ENCODE assay signal across 14 mouse cellular contexts in the genomic region with DNA sequence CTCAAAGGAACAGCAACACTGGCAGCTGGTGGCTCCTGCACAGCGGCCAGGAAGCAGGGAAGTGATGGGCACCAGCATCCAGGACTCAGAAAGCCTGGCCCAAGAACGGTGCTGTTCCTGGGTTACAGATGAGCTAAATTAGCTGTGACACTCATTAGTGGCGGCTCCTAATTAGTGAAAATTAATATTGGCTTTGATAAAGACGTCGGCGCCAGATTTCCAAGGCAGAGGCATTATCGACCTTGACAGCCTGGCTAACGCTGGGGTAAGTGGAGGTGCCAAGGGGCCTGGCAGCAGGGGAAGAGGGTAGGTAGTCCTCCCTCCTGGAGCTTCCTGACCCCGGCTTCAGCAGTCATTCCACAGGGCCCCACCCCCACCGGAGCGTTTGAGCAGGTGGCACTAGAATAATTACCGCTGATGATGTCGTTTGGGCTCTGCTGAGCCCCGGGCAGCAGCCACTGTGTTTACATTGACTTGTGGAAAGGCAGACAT.
DNase-seq lines count a peak whose midpoint lies in the region; ATAC-seq and TF ChIP-seq lines count a peak whose summit lies in the region.
"Had no signal": no experiment of that assay in that cellular context is flagged by ENCODE, and none has a peak within 500 bp of the region (broad histone marks: within the 10 kb centered on the region; RNA-seq: fewer than 3 reads in every experiment).

No protein-coding gene starts in this region.

- H3K9me3 ChIP-seq in midbrain, embryonic 11.5 days (ENCODE audit: control insufficient read depth, low read length), result peaks cover 2% of the 10 kb centered on the region
- H3K9me3 ChIP-seq in midbrain, embryonic 10.5 days (replicated peaks), result peaks cover 7% of the 10 kb centered on the region
- H3K9me3 ChIP-seq in hindbrain, postnatal 0 days (ENCODE audit: low read length), result no peaks in the 10 kb centered on the region

- no peak overlapping the region for H3K4me2 ChIP-seq in midbrain, embryonic 11.5 days
- H3K4me2 ChIP-seq in hindbrain, postnatal 0 days (ENCODE audit: low read depth, low read length), result no peak overlapping the region
- H3K4me2 ChIP-seq: limb, embryonic 13.5 days had no signal

- 70% methylated on average over 14 of the region's 14 CpGs for whole genome bisulfite sequencing in midbrain, embryonic 11.5 days
- WGBS in midbrain, embryonic 10.5 days, result 75% methylated on average over 14 of the region's 14 CpGs
- WGBS in hindbrain, postnatal 0 days, result 24% methylated on average over 14 of the region's 14 CpGs

- DNase-seq in cerebellum, postnatal 10 days, result peak; percentile 69 to 77
- peak; percentile 47 for DNase-seq in midbrain, embryonic 11.5 days (ENCODE audit: low spot score, missing footprints)
- no peak for DNase-seq in midbrain, embryonic 10.5 days (ENCODE audit: low spot score)
- peak; percentile 60 for DNase-seq in hindbrain, postnatal 0 days (ENCODE audit: low spot score)
- peak; percentile 75 for DNase-seq in retina, postnatal 1 day
- DNase-seq in kidney, postnatal 36 days, result no peak
- no peak for DNase-seq in frontal cortex, postnatal 36 days (ENCODE audit: low spot score in 2 of 2)
- DNase-seq: heart, adult 18-20 months; kidney, adult 11 months; lung, adult 2 months had no signal

- no peak overlapping the region for H3K9ac ChIP-seq in midbrain, embryonic 11.5 days (ENCODE audit: low read length)
- no peak overlapping the region for H3K9ac ChIP-seq in hindbrain, postnatal 0 days (replicated peaks; ENCODE audit: low read length)
- H3K9ac ChIP-seq: limb, embryonic 13.5 days had no signal

- H3K27ac ChIP-seq in midbrain, embryonic 11.5 days (ENCODE audit: low read depth, low read length), result no peak overlapping the region
- no peak overlapping the region for H3K27ac ChIP-seq in midbrain, embryonic 10.5 days (replicated peaks)
- H3K27ac ChIP-seq in hindbrain, postnatal 0 days, result no peak overlapping the region
- H3K27ac ChIP-seq: layer of hippocampus, adult 2 months; limb, embryonic 13.5 days; stomach, postnatal 0 days had no signal

- no peaks in the 10 kb centered on the region for H3K27me3 ChIP-seq in midbrain, embryonic 11.5 days (ENCODE audit: control insufficient read depth, insufficient read depth, low read length)
- H3K27me3 ChIP-seq in midbrain, embryonic 10.5 days (ENCODE audit: low read depth, poor library complexity, severe bottlenecking), result no peaks in the 10 kb centered on the region
- H3K27me3 ChIP-seq in hindbrain, postnatal 0 days (ENCODE audit: insufficient read depth, low read length), result no peaks in the 10 kb centered on the region

- H3K36me3 ChIP-seq in midbrain, embryonic 11.5 days (ENCODE audit: control insufficient read depth, insufficient read depth, low read length), result no peaks in the 10 kb centered on the region
- H3K36me3 ChIP-seq in midbrain, embryonic 10.5 days, result no peaks in the 10 kb centered on the region
- H3K36me3 ChIP-seq in hindbrain, postnatal 0 days (ENCODE audit: insufficient read depth, low read length), result no peaks in the 10 kb centered on the region
- H3K36me3 ChIP-seq: limb, embryonic 13.5 days had no signal

- no peak for TF ChIP-seq CTCF in hindbrain, postnatal 0 days (IDR thresholded peaks at IDR 0.05; ENCODE audit: low read depth)

- H3K4me3 ChIP-seq in midbrain, embryonic 11.5 days (ENCODE audit: low read depth, low read length), result no peak overlapping the region
- no peak overlapping the region for H3K4me3 ChIP-seq in midbrain, embryonic 10.5 days
- no peak overlapping the region for H3K4me3 ChIP-seq in hindbrain, postnatal 0 days (ENCODE audit: low read length)
- H3K4me3 ChIP-seq: layer of hippocampus, adult 2 months; limb, embryonic 13.5 days had no signal

- peaks cover 2% of the 10 kb centered on the region; the same call in 1 of the 2 replicates for H3K4me1 ChIP-seq in midbrain, embryonic 11.5 days (ENCODE audit: control insufficient read depth, insufficient read depth, low read length)
- peaks cover 17% of the 10 kb centered on the region for H3K4me1 ChIP-seq in midbrain, embryonic 10.5 days
- peaks cover 6% of the 10 kb centered on the region; the same call in 1 of the 2 replicates for H3K4me1 ChIP-seq in hindbrain, postnatal 0 days (ENCODE audit: insufficient read depth, low read length)
- H3K4me1 ChIP-seq: limb, embryonic 13.5 days had no signal

- no peak for ATAC-seq in cerebellum, adult (ENCODE audit: insufficient number of reproducible peaks, low FRiP score, low TSS enrichment)
- ATAC-seq in midbrain, embryonic 11.5 days (ENCODE audit: low FRiP score), result 0 out of 2 replicates have a peak, but pooled peaks have one; percentile 38
- ATAC-seq in hindbrain, postnatal 0 days, result peak; percentile 72

Comparison
In these comparisons a context has a peak if more than half of its experiments do, and no peak if none do; other contexts are left out.
1. DNase-seq: peak in cerebellum, postnatal 10 days (2 of 2), midbrain, embryonic 11.5 days (single experiment), hindbrain, postnatal 0 days (single experiment) and retina, postnatal 1 day (single experiment); none in midbrain, embryonic 10.5 days (single experiment), kidney, postnatal 36 days (0 of 2) and frontal cortex, postnatal 36 days (0 of 2).